Mouse (Mus musculus): ENCODE results near the gene 9930104L06Rik. TPM values are rescaled to one million over a fixed set of nuclear protein-coding genes. Genes with fewer than 3 reads are reported as not detected.

The 9930104L06Rik gene
- polyA plus RNA-seq, 1 experiment = 14.8 TPM

Other genes starting within 250 kb of the 9930104L06Rik start
- gene Utp11, start 243.4 kb upstream of the 9930104L06Rik start, polyA plus RNA-seq (2012; rRNA removed) = 5.8 and 7.3 TPM in 2 replicates
- 7.7 and 14.1 TPM in 2 replicates for gene Fhl3, start 236.3 kb upstream of the 9930104L06Rik start, polyA plus RNA-seq (2012; rRNA removed)
- gene Sf3a3, start 222.3 kb upstream of the 9930104L06Rik start, polyA plus RNA-seq (2012; rRNA removed) = 14.4 and 16.2 TPM in 2 replicates
- gene Inpp5b, start 195.2 kb upstream of the 9930104L06Rik start, polyA plus RNA-seq (2012; rRNA removed) = 31.5 and 37.5 TPM in 2 replicates
- gene Mtf1, start 134.9 kb upstream of the 9930104L06Rik start, polyA plus RNA-seq (2012; rRNA removed) = 6.1 and 6.2 TPM in 2 replicates
- 33.8 and 49.5 TPM in 2 replicates for gene Yrdc, start 86.4 kb upstream of the 9930104L06Rik start, polyA plus RNA-seq (2012; rRNA removed)
- gene 1110065P20Rik, start 85.9 kb upstream of the 9930104L06Rik start, polyA plus RNA-seq (2012; rRNA removed) = 76.3 and 77.6 TPM in 2 replicates
- 0.19 and 0.23 TPM in 2 replicates for gene Maneal, start 74.9 kb upstream of the 9930104L06Rik start, polyA plus RNA-seq (2012; rRNA removed)
- 0.04 TPM in 1 of 2 replicates, not detected in the other for gene Epha10, start 56.1 kb upstream of the 9930104L06Rik start, polyA plus RNA-seq (2012; rRNA removed)
- gene Cdca8, start 2.3 kb downstream of the 9930104L06Rik start, polyA plus RNA-seq (2012; rRNA removed) = 2.4 and 2.5 TPM in 2 replicates
- 18.3 and 27.2 TPM in 2 replicates for gene Rspo1, start 49.4 kb downstream of the 9930104L06Rik start, polyA plus RNA-seq (2012; rRNA removed)
- 23.1 and 24.1 TPM in 2 replicates for gene Gnl2, start 79.5 kb downstream of the 9930104L06Rik start, polyA plus RNA-seq (2012; rRNA removed)
- gene Dnali1, start 128.7 kb downstream of the 9930104L06Rik start, polyA plus RNA-seq (2012; rRNA removed) = 2.0 and 4.0 TPM in 2 replicates
- gene Snip1, start 129.6 kb downstream of the 9930104L06Rik start, polyA plus RNA-seq (2012; rRNA removed) = 9.1 and 11.2 TPM in 2 replicates
- 15.0 and 15.5 TPM in 2 replicates for gene Meaf6, start 148.1 kb downstream of the 9930104L06Rik start, polyA plus RNA-seq (2012; rRNA removed)
- gene Zc3h12a, start 190.8 kb downstream of the 9930104L06Rik start, polyA plus RNA-seq (2012; rRNA removed) = 6.1 and 7.6 TPM in 2 replicates

Data from gonadal fat pad, adult 2 months (tissue).